In the genomic region with DNA sequence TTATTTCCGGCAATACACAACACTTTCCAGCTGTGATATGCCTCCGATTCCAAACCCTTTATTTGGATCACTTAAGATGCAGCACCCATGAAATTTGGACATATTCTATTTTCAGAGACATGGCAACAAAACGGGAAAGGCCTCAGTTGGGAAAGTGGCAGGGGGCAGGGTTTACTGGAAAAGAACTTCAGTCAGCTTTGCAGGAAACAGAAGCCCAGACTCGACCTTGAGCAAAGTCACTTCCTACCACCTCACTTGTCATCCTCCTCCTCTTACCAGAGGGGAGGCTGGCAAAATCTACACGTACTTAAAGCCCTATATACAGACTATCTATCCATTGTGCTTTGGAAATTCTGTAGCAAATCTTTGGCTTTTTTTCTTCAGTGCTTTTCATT, we compare ENCODE assay signal across 16 mouse cellular contexts.
"Had no signal": no experiment of that assay in that cellular context is flagged by ENCODE, and none has a peak within 500 bp of the region (broad histone marks: within the 10 kb centered on the region; RNA-seq: fewer than 3 reads in every experiment).

No protein-coding gene starts in this region.

- H3K9ac ChIP-seq: kidney, embryonic 15.5 days; liver, embryonic 15.5 days; midbrain, embryonic 12.5 days had no signal

- H3K27me3 ChIP-seq: kidney, embryonic 15.5 days; liver, embryonic 15.5 days; megakaryocyte, embryonic 14.5 days; midbrain, embryonic 12.5 days had no signal

- H3K9me3 ChIP-seq: kidney, embryonic 15.5 days; limb, embryonic 10.5 days; liver, embryonic 15.5 days; megakaryocyte, embryonic 14.5 days; midbrain, embryonic 12.5 days had no signal

- H3K4me1 ChIP-seq: kidney, embryonic 15.5 days; limb, embryonic 10.5 days; liver, embryonic 15.5 days; megakaryocyte, embryonic 14.5 days; midbrain, embryonic 12.5 days had no signal

- H3K4me3 ChIP-seq: kidney, embryonic 15.5 days; left cerebral cortex, adult 2 months; limb, embryonic 10.5 days; liver, embryonic 15.5 days; megakaryocyte, embryonic 14.5 days; midbrain, embryonic 12.5 days had no signal

- ATAC-seq: lung, postnatal 0 days had no signal

- DNase-seq: kidney, adult 2 months; kidney, postnatal 14 days; lung, adult 2 months; lung, postnatal 4 days; right cerebral cortex, postnatal 4 days; spleen, adult 18-20 months; thymus, adult 18-20 months; thymus, postnatal 14 days had no signal

- H3K36me3 ChIP-seq: kidney, embryonic 15.5 days; limb, embryonic 10.5 days; liver, embryonic 15.5 days; midbrain, embryonic 12.5 days had no signal

- H3K27ac ChIP-seq: kidney, embryonic 15.5 days; left cerebral cortex, adult 2 months; limb, embryonic 10.5 days; liver, embryonic 15.5 days; midbrain, embryonic 12.5 days had no signal

- H3K4me2 ChIP-seq: kidney, embryonic 15.5 days; liver, embryonic 11.5 days; liver, embryonic 15.5 days; midbrain, embryonic 12.5 days had no signal
